Mouse (Mus musculus) liver, adult 2 months (tissue): ENCODE results near the gene Lag3. TPM values are rescaled to one million over a fixed set of nuclear protein-coding genes. Genes with fewer than 3 reads are reported as not detected.

Experiments
- DNase-seq: peaks from one replicate; pipeline ENCODE4 v3.0.0-alpha.2; 2011; ENCODE audit warnings: low read depth, low spot score; ENCODE audit errors: extremely low read depth
- H3K27ac ChIP-seq: fragments of 200-500 bp; replicated peaks from 2 replicates; pipeline ENCODE4 v1.5.1; 2012; ENCODE audit warnings: low read depth, mild to moderate bottlenecking, control low read depth, inconsistent platforms, low read length; ENCODE audit not compliant: insufficient read depth
- H3K27me3 ChIP-seq: fragments of 200-500 bp; 2 replicates; pipeline ENCODE4 v1.6.1; 2012; ENCODE audit warnings: mild to moderate bottlenecking, moderate library complexity, low read length, inconsistent platforms; ENCODE audit not compliant: control insufficient read depth, insufficient read depth
- H3K36me3 ChIP-seq: fragments of 200-500 bp; 2 replicates; pipeline ENCODE4 v1.6.1; 2012; ENCODE audit warnings: low read length, inconsistent platforms; ENCODE audit not compliant: control insufficient read depth, insufficient read depth
- H3K4me1 ChIP-seq: fragments of 200-500 bp; 2 replicates; pipeline ENCODE4 v1.6.1; 2011; ENCODE audit warnings: low read length; ENCODE audit not compliant: control insufficient read depth, insufficient read depth
- H3K4me3 ChIP-seq: fragments of 200-500 bp; 2 replicates; pipeline ENCODE4 v1.5.1; 2011; ENCODE audit warnings: low read depth, mild to moderate bottlenecking, control low read depth, low read length, moderate library complexity; ENCODE audit not compliant: insufficient read depth
- H3K79me2 ChIP-seq: fragments of 200-500 bp; 2 replicates; pipeline ENCODE4 v1.6.1; 2012; ENCODE audit warnings: inconsistent platforms, mild to moderate bottlenecking, low read length, moderate library complexity; ENCODE audit not compliant: control insufficient read depth, insufficient read depth
- H3K9ac ChIP-seq: fragments of 200-500 bp; 2 replicates; pipeline ENCODE4 v1.6.1; 2012; ENCODE audit warnings: low read depth, mild to moderate bottlenecking, control low read depth, inconsistent platforms, low read length
- CTCF ChIP-seq: fragments of 200-500 bp; IDR thresholded peaks from 2 replicates; pipeline ENCODE4 v1.5.1; 2011; ENCODE audit warnings: low read depth, low read length, control low read depth
- POLR2A ChIP-seq: fragments of 200-500 bp; IDR thresholded peaks from 2 replicates; pipeline ENCODE4 v1.6.1; 2011; ENCODE audit warnings: low read length, control low read depth; ENCODE audit not compliant: insufficient read depth; ENCODE audit errors: extremely low read depth
- WGBS: fragments of 180-500 bp; shearing (Covaris S2); methylation state at CpG from one replicate; pipeline ENCODE4 v1.1.7; 2018; 5-methylcytosine and 5-hydroxymethylcytosine counted together
- polyA plus RNA-seq: library from polyadenylated mRNA; depleted of rRNA; stranded (reverse); fragments of >200 nt; gene quantifications from 2 replicates; pipeline ENCODE4 v1.2.3, GENCODE M21; 2012
- total RNA-seq: library from RNA; depleted of rRNA; stranded (reverse); fragments of >200 nt; gene quantifications from 2 replicates; pipeline ENCODE4 v1.2.3, GENCODE M21; 2014

Lag3 gene
- total and polyA plus RNA-seq, 2 experiments: 0.09 to 0.67 TPM

- TF ChIP-seq CTCF (no peak), POLR2A (peak; percentile 34; the same call in 1 of the 2 replicates)
- WGBS: 3% methylated on average over 13 of the region's 13 CpGs
- Histone ChIP-seq H3K27ac (peak within 1 kb of the TSS; percentile 96), H3K4me1 (peaks cover 21% of the 10 kb centered on the region), H3K36me3 (no peaks in the 10 kb centered on the region), H3K27me3 (no peaks in the 10 kb centered on the region), H3K9ac (peak within 1 kb of the TSS; percentile 69), H3K79me2 (peaks cover 2% of the 10 kb centered on the region; the same call in 1 of the 2 replicates), H3K4me3 (peak within 1 kb of the TSS; percentile 43)
- peak; percentile 99 for DNase-seq
Observed at GRCm38 (mm10) chr6:124919695-124920317, 8.3 kb upstream of the Lag3 start, which contains the start of gene Ptms. Ptms (minus strand) TSS chr6:124920103.

- H3K27ac ChIP-seq: peak overlapping the region; percentile 53
- H3K4me1 ChIP-seq: peaks cover 29% of the 10 kb centered on the region
- no peak for DNase-seq
- H3K4me3 ChIP-seq: no peak overlapping the region
- H3K9ac ChIP-seq: peak overlapping the region; percentile 31; the same call in 1 of the 2 replicates
- H3K27me3 ChIP-seq: no peaks in the 10 kb centered on the region
- peaks cover 3% of the 10 kb centered on the region; the same call in 1 of the 2 replicates for H3K36me3 ChIP-seq
- H3K79me2 ChIP-seq: peaks cover 2% of the 10 kb centered on the region; the same call in 1 of the 2 replicates
- WGBS: 24% methylated on average over 13 of the region's 14 CpGs
- TF ChIP-seq CTCF (no peak), POLR2A (no peak)
Observed at GRCm38 (mm10) chr6:124918890-124919627, 7.6 kb upstream of the Lag3 start.

- peaks cover 8% of the 10 kb centered on the region; the same call in 1 of the 2 replicates for H3K36me3 ChIP-seq
- no peak for DNase-seq
- TF ChIP-seq POLR2A (no peak), CTCF (no peak)
- H3K4me1 ChIP-seq: peaks cover 31% of the 10 kb centered on the region
- no peaks in the 10 kb centered on the region for H3K27me3 ChIP-seq
- H3K4me3 ChIP-seq: peak overlapping the region; percentile 95
- peak overlapping the region; percentile 100 for H3K9ac ChIP-seq
- H3K79me2 ChIP-seq: peaks cover 2% of the 10 kb centered on the region; the same call in 1 of the 2 replicates
- 13% methylated on average over 7 of the region's 7 CpGs for WGBS
- H3K27ac ChIP-seq: peak overlapping the region; percentile 92
Observed at GRCm38 (mm10) chr6:124918331-124918690, 6.8 kb upstream of the Lag3 start.

- H3K9ac ChIP-seq: peak overlapping the region; percentile 100
- DNase-seq: peak; percentile 96
- peak overlapping the region; percentile 95 for H3K4me3 ChIP-seq
- H3K27me3 ChIP-seq: no peaks in the 10 kb centered on the region
- TF ChIP-seq CTCF (no peak), POLR2A (peak; percentile 96)
- 1% methylated on average over 63 of the region's 89 CpGs for WGBS
- H3K79me2 ChIP-seq: peaks cover 2% of the 10 kb centered on the region; the same call in 1 of the 2 replicates
- peaks cover 8% of the 10 kb centered on the region; the same call in 1 of the 2 replicates for H3K36me3 ChIP-seq
- peak overlapping the region; percentile 92 for H3K27ac ChIP-seq
- peaks cover 34% of the 10 kb centered on the region for H3K4me1 ChIP-seq
Observed at GRCm38 (mm10) chr6:124917518-124918330, 6.2 kb upstream of the Lag3 start.

- Histone ChIP-seq H3K4me3 (peak overlapping the region; percentile 95), H3K4me1 (peaks cover 34% of the 10 kb centered on the region), H3K27ac (peak overlapping the region; percentile 94), H3K79me2 (peaks cover 2% of the 10 kb centered on the region; the same call in 1 of the 2 replicates), H3K27me3 (no peaks in the 10 kb centered on the region), H3K9ac (peak overlapping the region; percentile 100), H3K36me3 (peaks cover 8% of the 10 kb centered on the region; the same call in 1 of the 2 replicates)
- 2% methylated on average over 61 of the region's 67 CpGs for WGBS
- 0 out of 2 replicates have a peak, but pooled peaks have one; percentile 26 for TF ChIP-seq POLR2A
- peak; percentile 81 for TF ChIP-seq CTCF
- DNase-seq: no peak
Observed at GRCm38 (mm10) chr6:124916695-124917517, 5.4 kb upstream of the Lag3 start.
